Mouse (Mus musculus) testis, adult 2 months (tissue): ENCODE measurements around the gene Ubash3b.

Experiments
- CTCF ChIP-seq: fragments of 200-500 bp; IDR thresholded peaks from 2 replicates; pipeline ENCODE4 v1.5.1; 2012; ENCODE audit warnings: low read depth, mild to moderate bottlenecking, inconsistent platforms, low read length, moderate library complexity; ENCODE audit not compliant: control insufficient read depth, insufficient read depth, insufficient replicate concordance
- POLR2A ChIP-seq: fragments of 200-500 bp; IDR thresholded peaks from 2 replicates; pipeline ENCODE4 v1.6.1; 2012; ENCODE audit warnings: low read depth, mild to moderate bottlenecking, inconsistent platforms, low read length, moderate library complexity; ENCODE audit not compliant: control insufficient read depth

- TF ChIP-seq POLR2A (no peak), CTCF (no peak)
Measured at GRCm38 (mm10) chr9:41099897-41100296, 61.6 kb downstream of the Ubash3b start.
